Mouse (Mus musculus) embryonic facial prominence, embryonic 11.5 days (tissue): Measurements from ENCODE around the gene Chka. TPM values are rescaled to one million over a fixed set of nuclear protein-coding genes. Genes with fewer than 3 reads are reported as not detected.

Experiments used
- ATAC-seq: fragments of 200-750 bp; cut with Nextera tagmentation; replicated peaks from 2 replicates; pipeline ENCODE4 v1.8.0; 2017; ENCODE audit warnings: low read depth; ENCODE audit not compliant: insufficient number of reproducible peaks, low FRiP score, low TSS enrichment
- DNase-seq: peaks from one replicate; pipeline ENCODE4 v3.0.0-alpha.2; 2015; ENCODE audit warnings: low spot score
- H3K27ac ChIP-seq: fragments of 300-500 bp; sonication (generic); replicated peaks from 2 replicates; pipeline ENCODE4 v1.5.1; 2014; ENCODE audit warnings: mild to moderate bottlenecking, low read depth, low read length, control low read depth
- H3K27me3 ChIP-seq: fragments of 300-500 bp; sonication (generic); 2 replicates; pipeline ENCODE4 v1.6.1; 2014; ENCODE audit warnings: mild to moderate bottlenecking, low read length, moderate library complexity, mixed read lengths; ENCODE audit not compliant: control insufficient read depth, insufficient read depth
- H3K36me3 ChIP-seq: fragments of 300-500 bp; sonication (generic); replicated peaks from 2 replicates; pipeline ENCODE4 v1.6.1; 2014; ENCODE audit warnings: low read depth, mild to moderate bottlenecking, low read length, moderate library complexity, mixed read lengths; ENCODE audit not compliant: control insufficient read depth, insufficient read depth
- H3K4me1 ChIP-seq: fragments of 300-500 bp; sonication (generic); 2 replicates; pipeline ENCODE4 v1.6.1; 2014; ENCODE audit warnings: low read length, mixed read lengths; ENCODE audit not compliant: control insufficient read depth, insufficient read depth
- H3K4me2 ChIP-seq: fragments of 300-500 bp; sonication (generic); 2 replicates; pipeline ENCODE4 v1.6.1; 2014; ENCODE audit warnings: low read depth, mild to moderate bottlenecking, control low read depth, low read length, moderate library complexity
- H3K4me3 ChIP-seq: fragments of 300-500 bp; sonication (generic); 2 replicates; pipeline ENCODE4 v1.5.1; 2014; ENCODE audit warnings: low read depth, low read length, control low read depth
- H3K9ac ChIP-seq: fragments of 300-500 bp; sonication (generic); replicated peaks from 2 replicates; pipeline ENCODE4 v1.6.1; 2014; ENCODE audit warnings: mild to moderate bottlenecking, control low read depth, low read length
- H3K9me3 ChIP-seq: fragments of 300-500 bp; sonication (generic); replicated peaks from 2 replicates; pipeline ENCODE4 v1.6.1; 2016; ENCODE audit warnings: mild to moderate bottlenecking, low read length, inconsistent platforms, mixed read lengths; ENCODE audit not compliant: control insufficient read depth
- WGBS: fragments of 180-500 bp; shearing (Covaris S2); extraction: QIAGEN DNeasy Blood & Tissue Kit; methylation state at CpG from one replicate; pipeline ENCODE4 v1.1.7; 2014; 5-methylcytosine and 5-hydroxymethylcytosine counted together
- polyA plus RNA-seq: library from polyadenylated mRNA; unstranded; fragments of >200 nt; fragmentation: Nextera tagmentation; extraction: Ambion mirVana; gene quantifications from 2 replicates; pipeline ENCODE4 v1.2.1, GENCODE M21; 2014

Chka gene
- polyA plus RNA-seq, 1 experiment from 2014 or later, result 38.1 TPM

- Histone ChIP-seq H3K4me2 (no peak overlapping the region), H3K9ac (no peak overlapping the region), H3K4me3 (no peak overlapping the region), H3K27ac (no peak overlapping the region), H3K9me3 (no peaks in the 10 kb centered on the region), H3K4me1 (no peaks in the 10 kb centered on the region), H3K36me3 (no peaks in the 10 kb centered on the region), H3K27me3 (no peaks in the 10 kb centered on the region)
- ATAC-seq, result no peak
- DNase-seq, result no peak
- WGBS, result 74% methylated on average over 11 of the region's 11 CpGs
These were observed 65.2 kb downstream of the Chka start for GRCm38 (mm10) chr19:3916727-3917126.

GRCm38 (mm10) chr19:3919928-3920327, 68.4 kb downstream of the Chka start:
- H3K4me1 ChIP-seq, result no peaks in the 10 kb centered on the region
- no peaks in the 10 kb centered on the region for H3K36me3 ChIP-seq
- no peak overlapping the region for H3K4me2 ChIP-seq
- no peaks in the 10 kb centered on the region for H3K9me3 ChIP-seq
- DNase-seq (no peak), ATAC-seq (no peak)
- no peak overlapping the region for H3K27ac ChIP-seq
- H3K27me3 ChIP-seq, result no peaks in the 10 kb centered on the region
- H3K4me3 ChIP-seq, result no peak overlapping the region
- H3K9ac ChIP-seq, result no peak overlapping the region

GRCm38 (mm10) chr19:3922661-3923371, 71.2 kb downstream of the Chka start:
- Histone ChIP-seq H3K27me3 (no peaks in the 10 kb centered on the region), H3K9me3 (no peaks in the 10 kb centered on the region), H3K4me2 (no peak overlapping the region), H3K4me3 (no peak overlapping the region), H3K4me1 (no peaks in the 10 kb centered on the region), H3K27ac (no peak overlapping the region), H3K36me3 (no peaks in the 10 kb centered on the region), H3K9ac (no peak overlapping the region)
- DNase-seq (no peak), ATAC-seq (no peak)
- WGBS, result 47% methylated on average over 10 of the region's 10 CpGs

- ATAC-seq, result 0 out of 2 replicates have a peak, but pooled peaks have one; percentile 8
- 49% methylated on average over 13 of the region's 13 CpGs for WGBS
- Histone ChIP-seq H3K4me2 (no peak overlapping the region), H3K9ac (no peak overlapping the region), H3K4me3 (no peak overlapping the region), H3K9me3 (no peaks in the 10 kb centered on the region), H3K4me1 (no peaks in the 10 kb centered on the region), H3K36me3 (no peaks in the 10 kb centered on the region), H3K27me3 (no peaks in the 10 kb centered on the region), H3K27ac (no peak overlapping the region)
- no peak for DNase-seq
These were observed 72.0 kb downstream of the Chka start for GRCm38 (mm10) chr19:3923586-3923985.

GRCm38 (mm10) chr19:3924190-3924589, 72.6 kb downstream of the Chka start:
- H3K9ac ChIP-seq, result no peak overlapping the region
- H3K4me3 ChIP-seq, result no peak overlapping the region
- no peak for ATAC-seq
- H3K4me2 ChIP-seq, result no peak overlapping the region
- H3K27ac ChIP-seq, result no peak overlapping the region; the same call in 1 of the 2 replicates
- no peak for DNase-seq
- WGBS, result 85% methylated on average over 8 of the region's 8 CpGs
- H3K36me3 ChIP-seq, result no peaks in the 10 kb centered on the region
- H3K4me1 ChIP-seq, result no peaks in the 10 kb centered on the region
- no peaks in the 10 kb centered on the region for H3K9me3 ChIP-seq
- no peaks in the 10 kb centered on the region for H3K27me3 ChIP-seq

GRCm38 (mm10) chr19:3924868-3925267, 73.3 kb downstream of the Chka start:
- WGBS, result 91% methylated on average over 7 of the region's 7 CpGs
- no peak overlapping the region for H3K27ac ChIP-seq
- H3K4me1 ChIP-seq, result no peaks in the 10 kb centered on the region
- no peak overlapping the region for H3K4me2 ChIP-seq
- no peaks in the 10 kb centered on the region for H3K27me3 ChIP-seq
- ATAC-seq (no peak), DNase-seq (no peak)
- no peak overlapping the region for H3K4me3 ChIP-seq
- no peak overlapping the region for H3K9ac ChIP-seq
- H3K36me3 ChIP-seq, result no peaks in the 10 kb centered on the region
- no peaks in the 10 kb centered on the region for H3K9me3 ChIP-seq

- no peak overlapping the region for H3K9ac ChIP-seq
- no peaks in the 10 kb centered on the region for H3K4me1 ChIP-seq
- H3K4me2 ChIP-seq, result no peak overlapping the region
- H3K9me3 ChIP-seq, result no peaks in the 10 kb centered on the region
- no peaks in the 10 kb centered on the region for H3K36me3 ChIP-seq
- H3K27me3 ChIP-seq, result no peaks in the 10 kb centered on the region
- no peak overlapping the region for H3K27ac ChIP-seq
- DNase-seq (no peak), ATAC-seq (no peak)
- WGBS, result 81% methylated on average over 6 of the region's 6 CpGs
- no peak overlapping the region for H3K4me3 ChIP-seq
These were observed 74.3 kb downstream of the Chka start for GRCm38 (mm10) chr19:3925859-3926258.

- Histone ChIP-seq H3K36me3 (no peaks in the 10 kb centered on the region), H3K27ac (no peak overlapping the region), H3K27me3 (no peaks in the 10 kb centered on the region), H3K9me3 (no peaks in the 10 kb centered on the region), H3K4me3 (no peak overlapping the region), H3K9ac (no peak overlapping the region), H3K4me1 (no peaks in the 10 kb centered on the region), H3K4me2 (no peak overlapping the region)
- DNase-seq (no peak), ATAC-seq (no peak)
- 72% methylated on average over 3 of the region's 3 CpGs for WGBS
These were observed 74.7 kb downstream of the Chka start for GRCm38 (mm10) chr19:3926279-3926678.
